Mouse (Mus musculus): ENCODE measurements around the gene Slc25a28. TPM values are rescaled to one million over a fixed set of nuclear protein-coding genes. Genes with fewer than 3 reads are reported as not detected.
A peak's percentile ranks its signal among the peaks of the same experiment; 100 is the strongest.

The Slc25a28 gene
- polyA plus RNA-seq, 2 experiments = 4.4 to 19.0 TPM

GRCm38 (mm10) chr19:43641833-43642232 lies 32.8 kb downstream of the Slc25a28 start:
- Histone ChIP-seq H3K9me3 (ENCODE audit: control insufficient read depth, low read length) (no peaks in the 10 kb centered on the region), H3K4me3 (ENCODE audit: insufficient read depth in 1 of 2, low read depth in 2 of 2, low read length in 2 of 2) (no peak overlapping the region), H3K4me1 (replicated peaks; ENCODE audit: control insufficient read depth in 2 of 2, insufficient read depth in 2 of 2, low read length in 1 of 2) (0 out of 4 replicates have a peak, but pooled peaks cover 0 to 4% of the 10 kb centered on the region in 2 experiments), H3K27ac (no peak overlapping the region), H3K36me3 (replicated peaks; ENCODE audit: control insufficient read depth, insufficient read depth, low read depth) (no peaks in the 10 kb centered on the region), H3K9ac (replicated peaks) (no peak overlapping the region), H3K27me3 (ENCODE audit: control insufficient read depth, insufficient read depth, low read length) (no peaks in the 10 kb centered on the region), H3K4me2 (ENCODE audit: low read depth) (no peak overlapping the region)
- 64% methylated on average over 11 of the region's 11 CpGs for WGBS (ENCODE audit: insufficient replicate concordance)
- DNase-seq (ENCODE audit: low read depth in 3 of 3, low spot score in 3 of 3) (no peak), ATAC-seq (ENCODE audit: insufficient read depth) (no peak)
- TF ChIP-seq CTCF (IDR thresholded peaks at IDR 0.05; ENCODE audit: low read depth) (no peak), EP300 (IDR thresholded peaks at IDR 0.05; ENCODE audit: low read depth) (no peak)

- Histone ChIP-seq H3K4me3 (ENCODE audit: insufficient read depth in 1 of 2, low read depth in 2 of 2, low read length in 2 of 2) (no peak overlapping the region), H3K9ac (replicated peaks) (no peak overlapping the region), H3K27me3 (ENCODE audit: control insufficient read depth, insufficient read depth, low read length) (no peaks in the 10 kb centered on the region), H3K36me3 (replicated peaks; ENCODE audit: control insufficient read depth, insufficient read depth, low read depth) (no peaks in the 10 kb centered on the region), H3K4me1 (replicated peaks; ENCODE audit: control insufficient read depth in 2 of 2, insufficient read depth in 2 of 2, low read length in 1 of 2) (no peaks in the 10 kb centered on the region), H3K9me3 (ENCODE audit: control insufficient read depth, low read length) (no peaks in the 10 kb centered on the region), H3K4me2 (ENCODE audit: low read depth) (no peak overlapping the region), H3K27ac (no peak overlapping the region)
- no peak for TF ChIP-seq EP300 (IDR thresholded peaks at IDR 0.05; ENCODE audit: low read depth)
- peak; percentile 93 for TF ChIP-seq CTCF (IDR thresholded peaks at IDR 0.05; ENCODE audit: low read depth)
- peak; percentile 62 to 73 (median 65) for DNase-seq (ENCODE audit: low read depth in 3 of 3, low spot score in 3 of 3)
- ATAC-seq (ENCODE audit: insufficient read depth) = no peak
- WGBS (ENCODE audit: insufficient replicate concordance) = 19% methylated on average over 12 of the region's 12 CpGs
Observed at GRCm38 (mm10) chr19:43630466-43631251, 44.0 kb downstream of the Slc25a28 start.

- no peaks in the 10 kb centered on the region for H3K9me3 ChIP-seq (ENCODE audit: control insufficient read depth, low read length)
- H3K27me3 ChIP-seq (ENCODE audit: control insufficient read depth, insufficient read depth, low read length) = no peaks in the 10 kb centered on the region; the same call in 1 of the 2 replicates
- ATAC-seq (ENCODE audit: insufficient read depth) (no peak), DNase-seq (ENCODE audit: low read depth in 3 of 3, low spot score in 3 of 3) (no peak)
- no peak overlapping the region for H3K27ac ChIP-seq
- H3K36me3 ChIP-seq (replicated peaks; ENCODE audit: control insufficient read depth, insufficient read depth, low read depth) = no peaks in the 10 kb centered on the region
- WGBS (ENCODE audit: insufficient replicate concordance) = 52% methylated on average over 4 of the region's 4 CpGs
- no peak overlapping the region for H3K4me3 ChIP-seq (ENCODE audit: insufficient read depth in 1 of 2, low read depth in 2 of 2, low read length in 2 of 2)
- TF ChIP-seq EP300 (IDR thresholded peaks at IDR 0.05; ENCODE audit: low read depth) (no peak), CTCF (IDR thresholded peaks at IDR 0.05; ENCODE audit: low read depth) (no peak)
- no peak overlapping the region for H3K4me2 ChIP-seq (ENCODE audit: low read depth)
- H3K4me1 ChIP-seq (replicated peaks; ENCODE audit: control insufficient read depth in 2 of 2, insufficient read depth in 2 of 2, low read length in 1 of 2) = no peaks in the 10 kb centered on the region
- no peak overlapping the region for H3K9ac ChIP-seq (replicated peaks)
Observed at GRCm38 (mm10) chr19:43629088-43629487, 45.6 kb downstream of the Slc25a28 start.

GRCm38 (mm10) chr19:43627345-43627744 lies 47.3 kb downstream of the Slc25a28 start:
- TF ChIP-seq CTCF (IDR thresholded peaks at IDR 0.05; ENCODE audit: low read depth) (peak; percentile 55), EP300 (IDR thresholded peaks at IDR 0.05; ENCODE audit: low read depth) (no peak)
- H3K9ac ChIP-seq (replicated peaks) = no peak overlapping the region
- H3K4me2 ChIP-seq (ENCODE audit: low read depth) = no peak overlapping the region
- DNase-seq (ENCODE audit: low read depth in 3 of 3, low spot score in 3 of 3) (no peak), ATAC-seq (ENCODE audit: insufficient read depth) (no peak)
- WGBS (ENCODE audit: insufficient replicate concordance) = 73% methylated on average over 3 of the region's 3 CpGs
- no peaks in the 10 kb centered on the region for H3K9me3 ChIP-seq (ENCODE audit: control insufficient read depth, low read length)
- no peak overlapping the region for H3K27ac ChIP-seq
- H3K27me3 ChIP-seq (ENCODE audit: control insufficient read depth, insufficient read depth, low read length) = peaks cover 7% of the 10 kb centered on the region
- no peak overlapping the region for H3K4me3 ChIP-seq (ENCODE audit: insufficient read depth in 1 of 2, low read depth in 2 of 2, low read length in 2 of 2)
- H3K4me1 ChIP-seq (replicated peaks; ENCODE audit: control insufficient read depth in 2 of 2, insufficient read depth in 2 of 2, low read length in 1 of 2) = no peaks in the 10 kb centered on the region
- H3K36me3 ChIP-seq (replicated peaks; ENCODE audit: control insufficient read depth, insufficient read depth, low read depth) = no peaks in the 10 kb centered on the region

- DNase-seq (ENCODE audit: low read depth in 3 of 3, low spot score in 3 of 3) (no peak), ATAC-seq (ENCODE audit: insufficient read depth) (no peak)
- H3K9ac ChIP-seq (replicated peaks) = no peak overlapping the region
- no peaks in the 10 kb centered on the region for H3K9me3 ChIP-seq (ENCODE audit: control insufficient read depth, low read length)
- H3K27me3 ChIP-seq (ENCODE audit: control insufficient read depth, insufficient read depth, low read length) = peaks cover 12% of the 10 kb centered on the region
- no peak for TF ChIP-seq EP300 (IDR thresholded peaks at IDR 0.05; ENCODE audit: low read depth)
- TF ChIP-seq CTCF (IDR thresholded peaks at IDR 0.05; ENCODE audit: low read depth) = no peak
- H3K4me2 ChIP-seq (ENCODE audit: low read depth) = no peak overlapping the region
- no peaks in the 10 kb centered on the region for H3K4me1 ChIP-seq (replicated peaks; ENCODE audit: control insufficient read depth in 2 of 2, insufficient read depth in 2 of 2, low read length in 1 of 2)
- H3K27ac ChIP-seq = no peak overlapping the region
- no peaks in the 10 kb centered on the region for H3K36me3 ChIP-seq (replicated peaks; ENCODE audit: control insufficient read depth, insufficient read depth, low read depth)
- H3K4me3 ChIP-seq (ENCODE audit: insufficient read depth in 1 of 2, low read depth in 2 of 2, low read length in 2 of 2) = no peak overlapping the region
- 38% methylated on average over 3 of the region's 3 CpGs for WGBS (ENCODE audit: insufficient replicate concordance)
Observed at GRCm38 (mm10) chr19:43626160-43626559, 48.5 kb downstream of the Slc25a28 start.
